In genomic region chr17:79020208-79020983, GRCm38 (mm10) we compare ENCODE assay signal across 8 mouse cellular contexts. TPM values are rescaled to one million over a fixed set of nuclear protein-coding genes. Genes with fewer than 3 reads are reported as not detected.
DNase-seq lines count a peak whose midpoint lies in the region; ATAC-seq and TF ChIP-seq lines count a peak whose summit lies in the region.

Prkd3 (minus strand) TSS chr17:79020816.

- peak within 1 kb of the TSS; percentile 80 for H3K27ac ChIP-seq in bone marrow, adult 2 months (ENCODE audit: control insufficient read depth, insufficient read depth, low read depth, low read length, poor library complexity)
- peak within 1 kb of the TSS; percentile 79 for H3K27ac ChIP-seq in forebrain, embryonic 13.5 days
- peak within 1 kb of the TSS; percentile 86 for H3K27ac ChIP-seq in heart, embryonic 16.5 days (ENCODE audit: low read length)
- H3K27ac ChIP-seq in liver, embryonic 14.5 days: no peak within 1 kb of the TSS
- H3K27ac ChIP-seq in stomach, embryonic 16.5 days (ENCODE audit: low read length): peak within 1 kb of the TSS; percentile 89

- H3K36me3 ChIP-seq in forebrain, embryonic 13.5 days (ENCODE audit: poor library complexity, severe bottlenecking): no peaks in the 10 kb centered on the region
- H3K36me3 ChIP-seq in heart, embryonic 16.5 days (ENCODE audit: control insufficient read depth, insufficient read depth): no peaks in the 10 kb centered on the region
- H3K36me3 ChIP-seq in liver, embryonic 14.5 days (replicated peaks; ENCODE audit: control insufficient read depth, insufficient read depth, low read depth): no peaks in the 10 kb centered on the region
- no peaks in the 10 kb centered on the region for H3K36me3 ChIP-seq in stomach, embryonic 16.5 days (ENCODE audit: control insufficient read depth, insufficient read depth, low read length)

- TF ChIP-seq CTCF in bone marrow, adult 2 months (IDR thresholded peaks at IDR 0.05; ENCODE audit: control insufficient read depth, insufficient read depth, low read length): no peak
- no peak for TF ChIP-seq CTCF in liver, embryonic 14.5 days (IDR thresholded peaks at IDR 0.05; ENCODE audit: low read depth)

- H3K27me3 ChIP-seq in forebrain, embryonic 13.5 days: 0 out of 2 replicates have a peak, but pooled peaks cover 5% of the 10 kb centered on the region
- H3K27me3 ChIP-seq in heart, embryonic 16.5 days (ENCODE audit: control insufficient read depth, insufficient read depth, low read length): no peaks in the 10 kb centered on the region
- H3K27me3 ChIP-seq in liver, embryonic 14.5 days (ENCODE audit: control insufficient read depth, insufficient read depth, low read length): no peaks in the 10 kb centered on the region; the same call in none of the 2 replicates
- no peaks in the 10 kb centered on the region for H3K27me3 ChIP-seq in stomach, embryonic 16.5 days (ENCODE audit: control insufficient read depth, insufficient read depth, low read length)

- H3K9me3 ChIP-seq in forebrain, embryonic 13.5 days (replicated peaks): no peaks in the 10 kb centered on the region
- H3K9me3 ChIP-seq in heart, embryonic 16.5 days (replicated peaks; ENCODE audit: control insufficient read depth, low read length): no peaks in the 10 kb centered on the region
- H3K9me3 ChIP-seq in liver, embryonic 14.5 days (ENCODE audit: control insufficient read depth, low read length): no peaks in the 10 kb centered on the region
- no peaks in the 10 kb centered on the region for H3K9me3 ChIP-seq in stomach, embryonic 16.5 days (replicated peaks; ENCODE audit: control insufficient read depth, low read length)

- peak within 1 kb of the TSS; percentile 84 for H3K9ac ChIP-seq in forebrain, embryonic 13.5 days
- H3K9ac ChIP-seq in heart, embryonic 16.5 days (ENCODE audit: low read length): peak within 1 kb of the TSS; percentile 90
- H3K9ac ChIP-seq in liver, embryonic 14.5 days (replicated peaks): peak within 1 kb of the TSS; percentile 77
- H3K9ac ChIP-seq in stomach, embryonic 16.5 days (ENCODE audit: low read length): peak within 1 kb of the TSS; percentile 95

- peak within 1 kb of the TSS; percentile 77 for H3K4me3 ChIP-seq in bone marrow, adult 2 months (replicated peaks; ENCODE audit: control insufficient read depth, low read depth, low read length)
- peak within 1 kb of the TSS; percentile 79 for H3K4me3 ChIP-seq in forebrain, embryonic 13.5 days
- H3K4me3 ChIP-seq in heart, embryonic 16.5 days (ENCODE audit: low read length): peak within 1 kb of the TSS; percentile 80
- H3K4me3 ChIP-seq in liver, embryonic 14.5 days (ENCODE audit: insufficient read depth in 1 of 2, low read depth in 2 of 2, low read length in 2 of 2): peak within 1 kb of the TSS; percentile 76 to 81
- peak within 1 kb of the TSS; percentile 83 for H3K4me3 ChIP-seq in stomach, embryonic 16.5 days (replicated peaks; ENCODE audit: low read length)

- peak; percentile 73 for DNase-seq in CD4-positive helper T cell, adult 2 months (ENCODE audit: low read depth, low spot score)
- peak; percentile 82 for DNase-seq in kidney, postnatal 14 days
- DNase-seq in liver, embryonic 14.5 days (ENCODE audit: low read depth in 3 of 3, low spot score in 3 of 3): peak in 1 of 3 experiments; percentile 19
- peak; percentile 26 to 43 for DNase-seq in natural killer cell, adult 2 months (ENCODE audit: low spot score in 2 of 2)

- 1% methylated on average over 111 of the region's 113 CpGs for WGBS in bone marrow, adult 2 months
- WGBS in forebrain, embryonic 13.5 days: under 1% methylated on average over 47 of the region's 113 CpGs
- WGBS in heart, embryonic 16.5 days: under 1% methylated on average over 90 of the region's 113 CpGs
- WGBS in liver, embryonic 14.5 days (ENCODE audit: insufficient replicate concordance): under 1% methylated on average over 79 of the region's 113 CpGs
- WGBS in stomach, embryonic 16.5 days: under 1% methylated on average over 108 of the region's 113 CpGs

- ATAC-seq in forebrain, embryonic 13.5 days: peak; percentile 95
- ATAC-seq in heart, embryonic 16.5 days (replicated peaks; ENCODE audit: extremely low read depth, insufficient read depth, low FRiP score): peak; percentile 93
- ATAC-seq in liver, embryonic 14.5 days (ENCODE audit: insufficient read depth): peak; percentile 85
- peak; percentile 95 for ATAC-seq in stomach, embryonic 16.5 days (ENCODE audit: insufficient read depth, low FRiP score)

- no peaks in the 10 kb centered on the region; the same call in 1 of the 2 replicates for H3K4me1 ChIP-seq in bone marrow, adult 2 months (ENCODE audit: control insufficient read depth, insufficient read depth, low read length)
- peaks cover 32% of the 10 kb centered on the region for H3K4me1 ChIP-seq in forebrain, embryonic 13.5 days
- peaks cover 27% of the 10 kb centered on the region for H3K4me1 ChIP-seq in heart, embryonic 16.5 days (ENCODE audit: control insufficient read depth, insufficient read depth, low read length)
- peaks cover 14 to 15% of the 10 kb centered on the region in 2 experiments for H3K4me1 ChIP-seq in liver, embryonic 14.5 days (replicated peaks; ENCODE audit: control insufficient read depth in 2 of 2, insufficient read depth in 2 of 2, low read length in 1 of 2)
- peaks cover 7% of the 10 kb centered on the region for H3K4me1 ChIP-seq in stomach, embryonic 16.5 days (ENCODE audit: control insufficient read depth, insufficient read depth, low read length)

- TF ChIP-seq POLR2A in bone marrow, adult 2 months (IDR thresholded peaks at IDR 0.05; ENCODE audit: borderline replicate concordance, control insufficient read depth, low read depth, low read length): no peak

- no peak for TF ChIP-seq EP300 in liver, embryonic 14.5 days (IDR thresholded peaks at IDR 0.05; ENCODE audit: low read depth)

- peak within 1 kb of the TSS; percentile 76 for H3K4me2 ChIP-seq in forebrain, embryonic 13.5 days
- peak within 1 kb of the TSS; percentile 78 for H3K4me2 ChIP-seq in heart, embryonic 16.5 days (ENCODE audit: low read depth, low read length)
- peak within 1 kb of the TSS; percentile 71 for H3K4me2 ChIP-seq in liver, embryonic 14.5 days (ENCODE audit: low read depth)
- peak within 1 kb of the TSS; percentile 67 for H3K4me2 ChIP-seq in stomach, embryonic 16.5 days (ENCODE audit: low read depth, low read length)

RNA-seq across cellular contexts. Expression of gene Prkd3, which starts in this region (rescaled TPM):
- 6.5 and 10.7 TPM in 2 replicates for polyA plus RNA-seq in bone marrow, adult 2 months (2011; ENCODE audit: insufficient read depth, insufficient read length, low replicate concordance, missing spikeins)
- polyA plus RNA-seq in forebrain, embryonic 13.5 days (2015; fragmentation: Nextera tagmentation; extraction: Ambion mirVana): 33.8 and 35.7 TPM in 2 replicates
- 23.1 and 24.0 TPM in 2 replicates for polyA plus RNA-seq in heart, embryonic 16.5 days (2015; fragmentation: Nextera tagmentation; extraction: Ambion mirVana)
- polyA plus RNA-seq in liver, embryonic 14.5 days (2012; rRNA removed): 3.9 and 6.0 TPM in 2 replicates
- polyA plus RNA-seq in liver, embryonic 14.5 days (2014; fragmentation: Nextera tagmentation; extraction: Ambion mirVana): 6.0 and 7.5 TPM in 2 replicates
- polyA plus RNA-seq in stomach, embryonic 16.5 days (2015; fragmentation: Nextera tagmentation; extraction: Ambion mirVana): 32.9 and 35.7 TPM in 2 replicates
